Mouse (Mus musculus) left cerebral cortex, adult 2 months (tissue): ENCODE measurements around the gene Esf1. TPM values are rescaled to one million over a fixed set of nuclear protein-coding genes. Genes with fewer than 3 reads are reported as not detected.
"Not testable (repeated sequence)": the region's sequence is repeated elsewhere in the genome, so short reads cannot be mapped to it uniquely, and the experiment has no call there.

Source experiments
- DNase-seq, 2 experiments: peaks; one replicate each; pipeline ENCODE4 v3.0.0; 2021 to 2022; ENCODE audit warnings: low spot score in 2 of 2, mixed read lengths in 1 of 2; ENCODE audit errors: extremely low spot score in 1 of 2
- H3K27ac ChIP-seq: fragments of 200-600 bp; 2 replicates; pipeline ENCODE4 v1.8.1; 2022
- H3K4me3 ChIP-seq: fragments of 200-600 bp; 2 replicates; pipeline ENCODE4 v1.8.1; 2022
- CTCF ChIP-seq: fragments of 200-600 bp; IDR thresholded peaks from 2 replicates; pipeline ENCODE4 v1.8.1; 2022; ENCODE audit warnings: antibody characterized with exemption, mild to moderate bottlenecking, moderate library complexity
- intact Hi-C: fragments of 180-260 bp; cut with DNase I; formaldehyde crosslinking; loops from one replicate; pipeline ENCODE4 v1.15.1; 2025
- total RNA-seq, 2 experiments: library from RNA; stranded (reverse); gene quantifications; 2 replicates each; pipeline ENCODE4 v1.2.3; 2021

Esf1 gene
- total RNA-seq, 2 experiments from 2014 or later: 19.1 to 22.2 TPM

DNA sequence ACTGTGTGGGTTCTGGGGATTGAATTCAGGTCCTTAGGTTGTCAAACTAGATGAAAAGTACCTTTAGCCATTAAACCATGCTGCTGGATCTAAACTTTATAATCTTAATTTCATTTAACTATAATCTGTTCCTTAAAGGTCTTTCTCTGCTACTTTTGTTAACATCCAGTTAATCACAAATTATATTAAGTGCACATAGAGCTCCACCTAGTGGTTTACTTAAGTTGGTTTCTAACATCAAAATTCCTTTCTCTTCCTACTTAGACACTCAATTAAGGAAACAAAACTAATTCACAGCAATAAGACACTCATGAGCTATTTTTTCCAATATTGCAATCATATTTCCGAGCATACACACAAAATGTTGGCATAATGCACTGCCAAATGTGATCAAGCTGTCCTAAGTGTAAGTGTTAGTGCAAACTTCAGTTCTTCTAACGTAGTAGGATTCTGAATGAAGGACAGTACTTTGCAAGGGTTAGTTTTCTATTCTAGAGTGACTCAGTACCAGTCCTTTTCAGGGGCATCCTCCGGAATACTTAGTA is 11.1 kb downstream of the Esf1 start:
- Histone ChIP-seq H3K27ac (no peak overlapping the region), H3K4me3 (no peak overlapping the region)
- no peak for DNase-seq
- TF ChIP-seq CTCF: peak; percentile 75
- intact Hi-C loops: loop anchor here (5.0 kb wide), 2 partner anchors 567 to 737 kb away; no protein-coding TSS in a partner anchor

DNA sequence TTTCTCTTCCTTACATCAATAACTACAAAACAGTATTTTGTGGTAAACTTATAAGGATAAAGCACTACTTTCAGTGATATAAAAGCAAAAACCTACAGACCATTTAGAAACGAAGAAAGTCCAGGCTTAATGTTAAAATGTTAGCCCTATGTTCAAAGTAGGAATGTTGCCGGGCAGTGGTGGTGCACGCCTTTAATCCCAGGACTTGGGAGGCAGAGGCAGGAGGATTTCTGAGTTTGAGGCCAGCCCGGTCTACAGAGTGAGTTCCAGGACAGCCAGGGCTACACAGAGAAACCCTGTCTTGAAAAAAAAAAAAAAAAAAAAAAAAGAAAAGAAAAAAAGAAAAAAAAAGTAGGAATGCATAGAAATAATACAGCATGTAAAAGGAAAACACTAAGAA is 18.6 kb downstream of the Esf1 start, which contains the start of gene Gm17374:
TSS of gene Gm17374 (plus strand) at position 301 of the 400 bp plus-strand sequence.
- H3K27ac ChIP-seq, H3K4me3 ChIP-seq, intact Hi-C loops, DNase-seq: not testable (repeated sequence)

- Histone ChIP-seq H3K4me3 (no peak overlapping the region), H3K27ac (no peak overlapping the region)
- DNase-seq: no peak
- no peak; the same call in 1 of the 2 replicates for TF ChIP-seq CTCF
- intact Hi-C loops: no loop called here
Observed at GRCm38 (mm10) chr2:140125516-140125915, 44.8 kb downstream of the Esf1 start.

- no peak overlapping the region for H3K27ac ChIP-seq
- TF ChIP-seq CTCF: no peak; the same call in 1 of the 2 replicates
- no peak for DNase-seq
- intact Hi-C loops: no loop called here
- H3K4me3 ChIP-seq: no peak overlapping the region
Observed at GRCm38 (mm10) chr2:140113851-140114250, 56.5 kb downstream of the Esf1 start.

DNA sequence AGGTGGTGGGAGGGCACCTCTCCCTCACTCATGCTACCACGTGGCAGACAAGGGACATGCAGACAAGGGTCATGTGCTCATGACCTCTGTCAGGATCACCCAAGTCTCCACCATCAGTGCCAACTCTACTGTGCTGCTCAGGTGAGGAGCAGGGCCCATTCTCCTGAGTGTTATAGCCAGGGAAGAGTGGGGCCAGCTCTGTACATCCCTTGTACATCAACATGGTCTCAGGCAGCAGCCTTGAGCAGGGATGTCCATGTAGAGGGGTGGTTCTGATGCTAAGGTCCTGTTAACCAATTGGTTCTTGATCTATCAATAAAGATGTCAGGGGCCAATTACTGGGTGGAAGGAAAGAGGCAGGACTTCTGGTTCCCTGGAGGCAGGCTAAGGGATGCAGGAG is 61.4 kb downstream of the Esf1 start:
- no peak for DNase-seq
- Histone ChIP-seq H3K4me3 (no peak overlapping the region), H3K27ac (no peak overlapping the region)
- intact Hi-C loops: no loop called here
- no peak for TF ChIP-seq CTCF

GRCm38 (mm10) chr2:140107641-140108040 is 62.7 kb downstream of the Esf1 start:
- intact Hi-C loops: no loop called here
- H3K4me3 ChIP-seq: no peak overlapping the region
- H3K27ac ChIP-seq: no peak overlapping the region
- DNase-seq: no peak
- TF ChIP-seq CTCF: no peak

GRCm38 (mm10) chr2:140104951-140105350 is 65.4 kb downstream of the Esf1 start:
- Histone ChIP-seq H3K27ac (no peak overlapping the region), H3K4me3 (no peak overlapping the region)
- no peak for TF ChIP-seq CTCF
- intact Hi-C loops: no loop called here
- DNase-seq: no peak

- Histone ChIP-seq H3K4me3 (no peak overlapping the region), H3K27ac (no peak overlapping the region)
- DNase-seq: no peak
- TF ChIP-seq CTCF: no peak
- intact Hi-C loops: no loop called here
Observed at GRCm38 (mm10) chr2:140100551-140101474, 69.6 kb downstream of the Esf1 start.

- TF ChIP-seq CTCF: no peak
- intact Hi-C loops: no loop called here
- no peak overlapping the region for H3K4me3 ChIP-seq
- no peak overlapping the region for H3K27ac ChIP-seq
- no peak for DNase-seq
Observed at GRCm38 (mm10) chr2:140099971-140100370, 70.4 kb downstream of the Esf1 start.

DNA sequence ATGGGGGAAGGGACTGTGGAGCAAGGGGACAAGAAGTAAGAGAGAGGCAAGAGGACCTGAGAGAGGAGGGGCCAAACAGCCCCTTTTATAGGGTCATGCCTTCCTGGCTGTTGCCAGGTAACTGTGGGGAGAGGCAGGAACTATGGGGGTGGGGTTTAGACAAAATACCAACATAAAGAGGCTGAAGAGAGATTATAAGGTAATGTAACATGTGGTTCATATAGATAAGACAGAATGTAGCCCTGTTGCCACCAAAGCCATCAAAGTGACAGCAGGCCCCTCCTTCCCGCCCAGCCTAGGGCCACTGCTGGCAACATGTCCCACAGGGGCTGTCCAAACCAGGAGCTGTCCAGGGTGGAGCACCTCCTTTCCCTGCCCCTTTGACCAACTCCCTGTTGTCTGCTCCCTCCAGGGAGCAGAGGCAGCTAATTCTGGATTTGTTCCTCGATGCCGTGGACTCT is 73.2 kb downstream of the Esf1 start:
- no peak for TF ChIP-seq CTCF
- no peak overlapping the region for H3K4me3 ChIP-seq
- intact Hi-C loops: no loop called here
- no peak overlapping the region for H3K27ac ChIP-seq
- DNase-seq: no peak

GRCm38 (mm10) chr2:140096034-140096433 is 74.3 kb downstream of the Esf1 start:
- intact Hi-C loops: no loop called here
- no peak for DNase-seq
- no peak overlapping the region for H3K27ac ChIP-seq
- no peak overlapping the region for H3K4me3 ChIP-seq
- no peak for TF ChIP-seq CTCF

DNA sequence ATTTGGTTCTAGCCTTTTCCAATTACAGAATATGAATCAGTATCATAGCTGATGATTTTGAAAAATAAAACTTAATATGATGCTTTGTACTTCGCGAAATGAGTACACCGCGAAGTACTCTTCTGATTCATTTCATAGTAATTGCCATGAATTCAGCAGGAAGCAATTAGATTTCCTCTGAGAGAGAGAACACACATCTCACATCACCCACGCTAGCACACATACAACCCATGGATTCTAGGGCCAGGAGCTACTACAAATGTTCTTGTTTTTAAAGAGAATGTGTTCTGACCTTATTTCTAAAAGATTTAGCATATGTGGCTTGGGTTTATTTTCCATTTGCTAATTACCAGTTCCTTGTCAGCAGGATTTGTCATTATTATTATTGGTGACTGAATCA is 76.9 kb downstream of the Esf1 start:
- no peak for TF ChIP-seq CTCF
- no peak overlapping the region for H3K4me3 ChIP-seq
- intact Hi-C loops: no loop called here
- H3K27ac ChIP-seq: no peak overlapping the region
- DNase-seq: no peak
